Mouse (Mus musculus) layer of hippocampus, adult 18-20 months (tissue): ENCODE results near the gene Olfr43. TPM values are rescaled to one million over a fixed set of nuclear protein-coding genes. Genes with fewer than 3 reads are reported as not detected.

Experiments
- DNase-seq, 2 experiments: peaks; one replicate each; pipeline ENCODE4 v3.0.0; 2022; ENCODE audit warnings: low spot score in 2 of 2
- long read RNA-seq: library from polyadenylated mRNA; stranded (forward); transcript quantifications from one replicate; pipeline ENCODE4 v2.0.0, GENCODE M21; 2021
- total RNA-seq, 2 experiments: library from RNA; stranded (reverse); gene quantifications; 2 replicates each; pipeline ENCODE4 v1.2.3; 2021

Olfr43 gene
- total RNA-seq, result not detected
- long read RNA-seq, result 0 reads

GRCm38 (mm10) chr11:74211279-74211678 is at the start of gene Olfr43:
Gene Olfr43 (minus strand): TSS chr11:74211379.
- no peak for DNase-seq

- DNase-seq, result no peak
These were observed 48.3 kb upstream of the Olfr43 start, which contains the start of gene Olfr406 for GRCm38 (mm10) chr11:74259508-74259907. Gene Olfr406 (plus strand): TSS chr11:74259808.

- no peak for DNase-seq
These were observed 30.0 kb upstream of the Olfr43 start for GRCm38 (mm10) chr11:74241201-74241600.

GRCm38 (mm10) chr11:74185949-74186348 is 25.2 kb downstream of the Olfr43 start, which contains the start of gene Olfr403:
Gene Olfr403 (plus strand): TSS chr11:74186249.
- DNase-seq, result no peak

GRCm38 (mm10) chr11:74183745-74184144 is 27.4 kb downstream of the Olfr43 start:
- no peak for DNase-seq

GRCm38 (mm10) chr11:74183168-74183567 is 28.0 kb downstream of the Olfr43 start:
- no peak for DNase-seq

- no peak for DNase-seq
These were observed 42.4 kb downstream of the Olfr43 start for GRCm38 (mm10) chr11:74168771-74169170.

Other genes starting within 250 kb of the Olfr43 start
- gene Olfr398, start 221.0 kb downstream of the Olfr43 start, total RNA-seq, result not detected
- not detected for gene Olfr139, start 154.8 kb downstream of the Olfr43 start, total RNA-seq
- not detected for gene Olfr399, start 154.8 kb downstream of the Olfr43 start, total RNA-seq
- gene Zfp616, start 141.4 kb downstream of the Olfr43 start, total RNA-seq, result not detected
- not detected for gene Olfr401, start 97.7 kb downstream of the Olfr43 start, total RNA-seq
- not detected for gene Olfr402, start 57.9 kb downstream of the Olfr43 start, total RNA-seq
- gene Olfr403, start 25.1 kb downstream of the Olfr43 start, total RNA-seq, result not detected
- gene Olfr406, start 48.4 kb upstream of the Olfr43 start, total RNA-seq, result not detected
- not detected for gene Olfr59, start 72.4 kb upstream of the Olfr43 start, total RNA-seq
- gene Olfr410, start 126.7 kb upstream of the Olfr43 start, total RNA-seq, result not detected
- gene Olfr411, start 141.3 kb upstream of the Olfr43 start, total RNA-seq, result not detected
- not detected for gene Olfr412, start 150.7 kb upstream of the Olfr43 start, total RNA-seq